In genomic region chr7:4149209-4150054, GRCm38 (mm10) we compare ENCODE assay signal across 8 mouse cellular contexts. TPM values are rescaled to one million over a fixed set of nuclear protein-coding genes. Genes with fewer than 3 reads are reported as not detected.
DNase-seq lines count a peak whose midpoint lies in the region; ATAC-seq and TF ChIP-seq lines count a peak whose summit lies in the region.

No protein-coding gene starts in this region.

- WGBS in hindbrain, postnatal 0 days: under 1% methylated on average over 64 of the region's 64 CpGs

- 0 out of 2 replicates have a peak, but pooled peaks cover 3% of the 10 kb centered on the region for H3K27me3 ChIP-seq in hindbrain, postnatal 0 days (ENCODE audit: insufficient read depth, low read length)
- H3K27me3 ChIP-seq in megakaryocyte, embryonic 14.5 days (replicated peaks): peaks cover 6% of the 10 kb centered on the region

- intact Hi-C loops in gastrocnemius, adult 2 months (cut with DNase I): loop anchor here (2.0 to 10.0 kb wide), 3 partner anchors 13 to 505 kb away; partner anchors contain the start of genes Cnot3 and Leng8

- H3K27ac ChIP-seq in gastrocnemius, adult 2 months: peak overlapping the region; percentile 100
- H3K27ac ChIP-seq in hindbrain, postnatal 0 days: peak overlapping the region; percentile 91

- no peaks in the 10 kb centered on the region for H3K9me3 ChIP-seq in hindbrain, postnatal 0 days (ENCODE audit: low read length)
- H3K9me3 ChIP-seq in megakaryocyte, embryonic 14.5 days: no peaks in the 10 kb centered on the region

- H3K4me1 ChIP-seq in hindbrain, postnatal 0 days (ENCODE audit: insufficient read depth, low read length): peaks cover 16% of the 10 kb centered on the region; the same call in 1 of the 2 replicates
- peaks cover 90% of the 10 kb centered on the region for H3K4me1 ChIP-seq in megakaryocyte, embryonic 14.5 days

- H3K4me2 ChIP-seq in hindbrain, postnatal 0 days (ENCODE audit: low read depth, low read length): peak overlapping the region; percentile 96

- peak overlapping the region; percentile 66 for H3K9ac ChIP-seq in hindbrain, postnatal 0 days (replicated peaks; ENCODE audit: low read length)

- peaks cover 31% of the 10 kb centered on the region for H3K36me3 ChIP-seq in hindbrain, postnatal 0 days (ENCODE audit: insufficient read depth, low read length)
- H3K36me3 ChIP-seq in megakaryocyte, embryonic 14.5 days (replicated peaks; ENCODE audit: low read length): peaks cover 75% of the 10 kb centered on the region

- peak overlapping the region; percentile 92 for H3K4me3 ChIP-seq in gastrocnemius, adult 2 months
- H3K4me3 ChIP-seq in hindbrain, postnatal 0 days (ENCODE audit: low read length): peak overlapping the region; percentile 52
- H3K4me3 ChIP-seq in megakaryocyte, embryonic 14.5 days (replicated peaks): peak overlapping the region; percentile 97

- TF ChIP-seq CTCF in gastrocnemius, adult 2 months (IDR thresholded peaks at IDR 0.05): no peak
- no peak for TF ChIP-seq CTCF in hindbrain, postnatal 0 days (IDR thresholded peaks at IDR 0.05; ENCODE audit: low read depth)

- ATAC-seq in hindbrain, postnatal 0 days: peak; percentile 81

- peak; percentile 91 for DNase-seq in ZHBTc4 (ENCODE audit: low read depth, low spot score)
- DNase-seq in cerebellum, postnatal 4 days (ENCODE audit: low spot score in 2 of 2): peak; percentile 58 to 75
- peak; percentile 93 for DNase-seq in gastrocnemius, adult 2 months
- peak; percentile 86 for DNase-seq in hindbrain, postnatal 0 days (ENCODE audit: low spot score)
- DNase-seq in left cerebral cortex, adult 9 months (ENCODE audit: low spot score in 2 of 2): peak; percentile 59 to 85
- DNase-seq in right cerebral cortex, postnatal 10 days (ENCODE audit: low spot score in 2 of 2): peak; percentile 88 to 92
- peak; percentile 72 to 82 for DNase-seq in urinary bladder, postnatal 36 days (ENCODE audit: low spot score in 2 of 2)

RNA-seq across cellular contexts. Expression of gene Leng9, which starts 0.7 kb away (rescaled TPM):
- 1 to 10 TPM; 2.1 to 2.2 TPM for total RNA-seq in gastrocnemius, adult 2 months (2021)
- total RNA-seq in hindbrain, postnatal 0 days (2014; rRNA removed): 4.2 and 4.4 TPM in 2 replicates
- polyA plus RNA-seq in hindbrain, postnatal 0 days (2015; fragmentation: Nextera tagmentation; extraction: Ambion mirVana): 4.2 and 5.4 TPM in 2 replicates
- polyA plus RNA-seq in megakaryocyte, embryonic 14.5 days (2012; ENCODE audit: insufficient read depth, low replicate concordance): 1.6 and 5.1 TPM in 2 replicates

RNA-seq across cellular contexts. Expression of gene Leng8, which starts 12.6 kb away (rescaled TPM):
- 10 to 100 TPM; 44.5 to 45.4 TPM for total RNA-seq in gastrocnemius, adult 2 months (2021)
- 183 and 264 TPM in 2 replicates for total RNA-seq in hindbrain, postnatal 0 days (2014; rRNA removed)
- polyA plus RNA-seq in hindbrain, postnatal 0 days (2015; fragmentation: Nextera tagmentation; extraction: Ambion mirVana): 49.1 and 50.8 TPM in 2 replicates
- polyA plus RNA-seq in megakaryocyte, embryonic 14.5 days (2012; ENCODE audit: insufficient read depth, low replicate concordance): 56.6 and 193 TPM in 2 replicates

RNA-seq across cellular contexts. Expression of gene Cdc42ep5, which starts 15.2 kb away (rescaled TPM):
- total RNA-seq in gastrocnemius, adult 2 months (2021): 1 to 10 TPM; 1.4 to 2.0 TPM
- 8.5 and 15.9 TPM in 2 replicates for total RNA-seq in hindbrain, postnatal 0 days (2014; rRNA removed)
- polyA plus RNA-seq in hindbrain, postnatal 0 days (2015; fragmentation: Nextera tagmentation; extraction: Ambion mirVana): 11.7 and 12.0 TPM in 2 replicates
- 634 and 2,176 TPM in 2 replicates for polyA plus RNA-seq in megakaryocyte, embryonic 14.5 days (2012; ENCODE audit: insufficient read depth, low replicate concordance)

RNA-seq across cellular contexts. Expression of gene Ttyh1, which starts 30.2 kb away (rescaled TPM):
- total RNA-seq in gastrocnemius, adult 2 months (2021): 1 to 10 TPM; 1.8 to 4.7 TPM
- 819 and 1,009 TPM in 2 replicates for total RNA-seq in hindbrain, postnatal 0 days (2014; rRNA removed)
- polyA plus RNA-seq in hindbrain, postnatal 0 days (2015; fragmentation: Nextera tagmentation; extraction: Ambion mirVana): 249 and 272 TPM in 2 replicates
- not detected in 2 replicates for polyA plus RNA-seq in megakaryocyte, embryonic 14.5 days (2012; ENCODE audit: insufficient read depth, low replicate concordance)

Comparison
In these comparisons a context has a peak if more than half of its experiments do, and no peak if none do; other contexts are left out.
1. Peak in every context shown above with its lines: DNase-seq, ATAC-seq, H3K4me3 ChIP-seq and H3K27ac ChIP-seq.